Mouse (Mus musculus) neural tube, embryonic 11.5 days (tissue): ENCODE measurements at regions not wholly inside any gene's neighbourhood (a gene's known extent, or its start where the extent isn't known, plus 50 kb on each side); places are given as distances from the start of the nearest gene placed in this dataset.
A peak's percentile ranks its signal among the peaks of the same experiment; 100 is the strongest.

Experiments
- ATAC-seq: fragments of 200-750 bp; cut with Nextera tagmentation; 2 replicates; pipeline ENCODE4 v1.8.0; 2017; ENCODE audit warnings: moderate number of reproducible peaks, mild to moderate bottlenecking, moderate TSS enrichment, moderate library complexity; ENCODE audit not compliant: insufficient read depth, low FRiP score, low TSS enrichment
- DNase-seq: peaks from one replicate; pipeline ENCODE4 v3.0.0-alpha.2; 2015; ENCODE audit warnings: low spot score
- H3K27ac ChIP-seq: fragments of 300-500 bp; sonication (generic); 2 replicates; pipeline ENCODE4 v1.5.1; 2014; ENCODE audit warnings: low read depth, mild to moderate bottlenecking, low read length
- H3K27me3 ChIP-seq: fragments of 300-500 bp; sonication (generic); 2 replicates; pipeline ENCODE4 v1.6.1; 2014; ENCODE audit warnings: mild to moderate bottlenecking, low read length, mixed read lengths; ENCODE audit not compliant: control insufficient read depth, insufficient read depth
- H3K36me3 ChIP-seq: fragments of 300-500 bp; sonication (generic); 2 replicates; pipeline ENCODE4 v1.6.1; 2014; ENCODE audit warnings: mild to moderate bottlenecking, low read length, moderate library complexity, mixed read lengths; ENCODE audit not compliant: control insufficient read depth, insufficient read depth
- H3K4me1 ChIP-seq: fragments of 300-500 bp; sonication (generic); 2 replicates; pipeline ENCODE4 v1.6.1; 2014; ENCODE audit warnings: low read length, mixed read lengths; ENCODE audit not compliant: control insufficient read depth, insufficient read depth
- H3K4me2 ChIP-seq: fragments of 300-500 bp; sonication (generic); 2 replicates; pipeline ENCODE4 v1.6.1; 2014; ENCODE audit warnings: low read depth, mild to moderate bottlenecking, moderate library complexity
- H3K4me3 ChIP-seq: fragments of 300-500 bp; sonication (generic); 2 replicates; pipeline ENCODE4 v1.5.1; 2014; ENCODE audit warnings: low read depth, low read length
- H3K9ac ChIP-seq: fragments of 300-500 bp; sonication (generic); 2 replicates; pipeline ENCODE4 v1.6.1; 2014; ENCODE audit warnings: mild to moderate bottlenecking, low read length
- H3K9me3 ChIP-seq: fragments of 300-500 bp; sonication (generic); 2 replicates; pipeline ENCODE4 v1.6.1; 2016; ENCODE audit warnings: low read length; ENCODE audit not compliant: control insufficient read depth
- WGBS: fragments of 180-500 bp; shearing (Covaris S2); extraction: QIAGEN DNeasy Blood & Tissue Kit; methylation state at CpG from one replicate; pipeline ENCODE4 v1.1.7; 2014; 5-methylcytosine and 5-hydroxymethylcytosine counted together

GRCm38 (mm10) chr15:97151793-97152192 lies 95.1 kb upstream of the Pced1b start:
- ATAC-seq (no peak), DNase-seq (no peak)
- no peaks in the 10 kb centered on the region for H3K36me3 ChIP-seq
- H3K9me3 ChIP-seq, result no peaks in the 10 kb centered on the region
- H3K9ac ChIP-seq, result no peak overlapping the region
- H3K4me3 ChIP-seq, result no peak overlapping the region
- H3K4me2 ChIP-seq, result no peak overlapping the region
- 90% methylated on average over 12 of the region's 12 CpGs for WGBS
- H3K27ac ChIP-seq, result no peak overlapping the region
- H3K4me1 ChIP-seq, result no peaks in the 10 kb centered on the region
- H3K27me3 ChIP-seq, result no peaks in the 10 kb centered on the region

- DNase-seq (no peak), ATAC-seq (no peak)
- Histone ChIP-seq H3K36me3 (no peaks in the 10 kb centered on the region), H3K27me3 (no peaks in the 10 kb centered on the region), H3K4me3 (no peak overlapping the region), H3K9me3 (no peaks in the 10 kb centered on the region), H3K27ac (no peak overlapping the region), H3K9ac (no peak overlapping the region), H3K4me2 (no peak overlapping the region), H3K4me1 (no peaks in the 10 kb centered on the region)
- WGBS, result 90% methylated on average over 10 of the region's 10 CpGs
These were observed 95.4 kb upstream of the Slc38a4 start for GRCm38 (mm10) chr15:97150983-97151735.

GRCm38 (mm10) chr15:97141958-97142357 lies 86.2 kb upstream of the Slc38a4 start:
- Histone ChIP-seq H3K4me3 (no peak overlapping the region), H3K27me3 (no peaks in the 10 kb centered on the region), H3K4me1 (no peaks in the 10 kb centered on the region), H3K4me2 (no peak overlapping the region), H3K36me3 (no peaks in the 10 kb centered on the region), H3K27ac (no peak overlapping the region), H3K9me3 (no peaks in the 10 kb centered on the region), H3K9ac (no peak overlapping the region)
- ATAC-seq (no peak), DNase-seq (no peak)
- 79% methylated on average over 2 of the region's 2 CpGs for WGBS

- no peaks in the 10 kb centered on the region for H3K4me1 ChIP-seq
- 90% methylated on average over 3 of the region's 3 CpGs for WGBS
These were observed 82.5 kb upstream of the Slc38a4 start for GRCm38 (mm10) chr15:97138265-97138664.

GRCm38 (mm10) chr15:97135291-97135690 lies 79.5 kb upstream of the Slc38a4 start:
- no peaks in the 10 kb centered on the region for H3K9me3 ChIP-seq
- no peak overlapping the region for H3K9ac ChIP-seq
- H3K27ac ChIP-seq, result no peak overlapping the region
- no peak for ATAC-seq
- H3K36me3 ChIP-seq, result no peaks in the 10 kb centered on the region
- 16% methylated on average over 11 of the region's 11 CpGs for whole genome bisulfite sequencing
- no peak overlapping the region for H3K4me2 ChIP-seq
- no peaks in the 10 kb centered on the region for H3K27me3 ChIP-seq
- H3K4me3 ChIP-seq, result no peak overlapping the region
- H3K4me1 ChIP-seq, result no peaks in the 10 kb centered on the region
- DNase-seq, result peak; percentile 63

More at GRCm38 (mm10) chr15:97138265-97138664, 82.5 kb upstream of the Slc38a4 start:
- DNase-seq, result no peak
- H3K27ac ChIP-seq, result no peak overlapping the region
- no peaks in the 10 kb centered on the region for H3K36me3 ChIP-seq
- no peak overlapping the region for H3K4me2 ChIP-seq
- no peaks in the 10 kb centered on the region for H3K27me3 ChIP-seq
- ATAC-seq, result no peak
- no peak overlapping the region for H3K4me3 ChIP-seq
- H3K9ac ChIP-seq, result no peak overlapping the region
- H3K9me3 ChIP-seq, result no peaks in the 10 kb centered on the region

- Histone ChIP-seq H3K4me3 (no peak overlapping the region), H3K4me2 (no peak overlapping the region), H3K36me3 (no peaks in the 10 kb centered on the region), H3K4me1 (no peaks in the 10 kb centered on the region), H3K27me3 (no peaks in the 10 kb centered on the region), H3K9ac (no peak overlapping the region), H3K27ac (no peak overlapping the region), H3K9me3 (no peaks in the 10 kb centered on the region)
- WGBS, result 91% methylated on average over 8 of the region's 8 CpGs
- DNase-seq (no peak), ATAC-seq (no peak)
These were observed 72.0 kb upstream of the Slc38a4 start for GRCm38 (mm10) chr15:97127771-97128170.

GRCm38 (mm10) chr15:97125836-97126822 lies 70.4 kb upstream of the Slc38a4 start:
- Histone ChIP-seq H3K27me3 (no peaks in the 10 kb centered on the region), H3K4me3 (no peak overlapping the region), H3K9ac (no peak overlapping the region), H3K4me1 (no peaks in the 10 kb centered on the region), H3K4me2 (no peak overlapping the region), H3K9me3 (no peaks in the 10 kb centered on the region), H3K27ac (no peak overlapping the region), H3K36me3 (no peaks in the 10 kb centered on the region)
- 81% methylated on average over 15 of the region's 15 CpGs for WGBS
- DNase-seq (no peak), ATAC-seq (no peak)

- no peaks in the 10 kb centered on the region for H3K36me3 ChIP-seq
- H3K27me3 ChIP-seq, result no peaks in the 10 kb centered on the region
- H3K9me3 ChIP-seq, result no peaks in the 10 kb centered on the region
- DNase-seq (no peak), ATAC-seq (no peak)
- 91% methylated on average over 6 of the region's 6 CpGs for WGBS
- no peak overlapping the region for H3K27ac ChIP-seq
- no peaks in the 10 kb centered on the region for H3K4me1 ChIP-seq
- no peak overlapping the region for H3K9ac ChIP-seq
- H3K4me2 ChIP-seq, result no peak overlapping the region
- H3K4me3 ChIP-seq, result no peak overlapping the region
These were observed 66.5 kb upstream of the Slc38a4 start for GRCm38 (mm10) chr15:97122263-97122662.
